ENCODE assay signal across 19 mouse cellular contexts in genomic region chr1:126670507-126670906, GRCm38 (mm10).
"Had no signal": no experiment of that assay in that cellular context is flagged by ENCODE, and none has a peak within 500 bp of the region (broad histone marks: within the 10 kb centered on the region; RNA-seq: fewer than 3 reads in every experiment).

No protein-coding gene starts in this region.

- H3K4me1 ChIP-seq: megakaryocyte, embryonic 14.5 days had no signal

- H3K27ac ChIP-seq: lung, embryonic 15.5 days; macrophage; midbrain, embryonic 13.5 days; midbrain, embryonic 15.5 days; neural tube, embryonic 12.5 days had no signal

- H3K9ac ChIP-seq: lung, embryonic 15.5 days; midbrain, embryonic 13.5 days; midbrain, embryonic 15.5 days; neural tube, embryonic 12.5 days had no signal

- H3K36me3 ChIP-seq: lung, embryonic 15.5 days; midbrain, embryonic 13.5 days; midbrain, embryonic 15.5 days; neural tube, embryonic 12.5 days had no signal

- DNase-seq: lung, adult 2 months; lung, postnatal 14 days; lung, postnatal 36 days; retina, postnatal 1 day; right cerebral cortex, adult 18-20 months; right cerebral cortex, postnatal 25 days; right cerebral cortex, postnatal 4 days; spleen, adult 18-20 months; thymus, adult 18-20 months; thymus, postnatal 14 days; thymus, postnatal 36 days had no signal

- H3K9me3 ChIP-seq: lung, embryonic 15.5 days; midbrain, embryonic 13.5 days; midbrain, embryonic 15.5 days; neural tube, embryonic 12.5 days had no signal

- H3K4me2 ChIP-seq: lung, embryonic 15.5 days; midbrain, embryonic 11.5 days; midbrain, embryonic 13.5 days; midbrain, embryonic 15.5 days; neural tube, embryonic 12.5 days had no signal

- ATAC-seq: lung, postnatal 0 days; midbrain, embryonic 13.5 days; midbrain, embryonic 15.5 days had no signal

- H3K4me3 ChIP-seq: lung, embryonic 15.5 days; megakaryocyte, embryonic 14.5 days; midbrain, embryonic 13.5 days; midbrain, embryonic 15.5 days; neural tube, embryonic 12.5 days had no signal

- H3K27me3 ChIP-seq: lung, embryonic 15.5 days; megakaryocyte, embryonic 14.5 days; midbrain, embryonic 13.5 days; midbrain, embryonic 15.5 days; neural tube, embryonic 12.5 days had no signal
